Mouse (Mus musculus) left cerebral cortex, adult 9 months (tissue): ENCODE measurements around the gene Hoxd8.

ENCODE experiments used
- DNase-seq, 2 experiments: peaks; one replicate each; pipeline ENCODE4 v3.0.0; 2022; ENCODE audit warnings: low spot score in 2 of 2

Hoxd8 gene

DNA sequence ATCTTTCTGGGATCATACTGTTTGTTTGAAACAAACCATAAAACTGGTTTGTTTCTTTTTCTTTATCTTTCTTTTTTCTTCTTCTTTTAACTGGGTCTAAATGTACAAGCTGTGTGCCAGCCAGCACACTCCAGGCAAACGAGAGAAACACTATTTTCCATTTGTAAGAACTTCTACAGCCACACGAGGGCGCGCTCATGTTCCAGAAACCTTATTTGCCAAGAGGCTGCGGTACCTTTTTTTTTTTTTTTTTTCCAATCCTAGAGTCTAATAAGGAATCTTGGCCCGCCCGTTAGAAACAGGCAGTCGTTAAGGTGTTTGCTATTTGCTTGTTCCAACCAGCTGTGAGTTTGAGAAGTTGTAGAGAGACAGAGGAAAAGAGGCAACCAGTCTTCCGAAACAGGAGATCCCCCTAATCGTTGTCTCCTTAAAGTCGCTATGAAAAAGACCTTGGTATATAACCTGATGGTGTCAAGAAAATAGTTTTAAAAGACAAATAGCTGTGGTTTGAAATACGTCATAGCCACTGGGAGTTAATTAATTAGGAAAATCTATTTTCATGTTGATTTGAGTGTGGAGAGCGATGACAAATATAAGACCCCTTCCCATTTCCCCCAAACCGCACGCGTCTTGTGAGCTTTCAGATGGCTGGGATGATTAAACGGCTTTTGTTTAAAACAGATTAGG lies 18.0 kb upstream of the Hoxd8 start:
- peak in 1 of 2 experiments; percentile 58 for DNase-seq

- DNase-seq, result no peak
Observed at GRCm38 (mm10) chr2:74686988-74687697, 17.3 kb upstream of the Hoxd8 start.

DNA sequence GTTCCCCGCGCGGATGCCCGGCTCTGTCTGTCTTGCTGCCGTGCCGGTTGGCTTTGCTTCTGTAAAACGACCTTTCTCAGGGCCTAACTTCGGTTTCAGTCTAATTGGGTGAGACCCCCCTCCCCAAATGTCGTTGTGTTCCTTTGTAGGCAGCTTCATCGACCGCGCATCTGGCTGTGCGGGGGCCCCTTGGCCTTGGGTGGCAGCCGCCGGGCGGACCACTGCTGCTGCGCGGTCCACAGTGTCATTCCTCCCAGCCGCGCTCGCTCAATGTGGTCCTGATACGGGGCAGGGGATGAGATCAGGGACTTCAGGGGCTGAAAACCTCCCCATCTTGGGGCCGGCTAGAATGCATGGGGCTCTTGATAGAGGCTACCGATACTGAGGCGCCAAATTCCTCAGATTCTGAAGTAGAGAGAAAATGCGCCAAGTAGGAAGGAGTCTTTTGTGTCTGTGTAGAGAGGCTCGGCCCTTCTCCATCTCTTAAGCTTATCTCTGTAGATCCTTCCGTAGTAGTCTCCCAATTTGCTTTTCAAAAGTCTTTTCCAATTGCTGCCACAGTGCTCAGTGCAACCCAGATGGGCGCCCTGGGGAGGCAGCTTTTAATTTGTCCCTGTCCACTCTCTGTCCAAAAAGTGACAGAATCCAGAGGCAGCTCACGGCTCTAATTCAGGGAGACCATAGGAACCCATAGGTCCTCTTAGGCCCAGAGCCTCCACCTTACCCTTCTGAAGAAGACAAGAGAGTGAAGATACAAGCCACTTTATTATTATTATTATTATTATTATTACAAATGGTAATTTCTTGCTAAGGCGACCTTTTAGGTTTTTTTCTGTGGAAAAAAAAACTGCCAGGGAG lies 16.5 kb upstream of the Hoxd8 start:
- DNase-seq, result no peak

- DNase-seq, result no peak
Observed at GRCm38 (mm10) chr2:74688795-74689573, 15.4 kb upstream of the Hoxd8 start.

DNA sequence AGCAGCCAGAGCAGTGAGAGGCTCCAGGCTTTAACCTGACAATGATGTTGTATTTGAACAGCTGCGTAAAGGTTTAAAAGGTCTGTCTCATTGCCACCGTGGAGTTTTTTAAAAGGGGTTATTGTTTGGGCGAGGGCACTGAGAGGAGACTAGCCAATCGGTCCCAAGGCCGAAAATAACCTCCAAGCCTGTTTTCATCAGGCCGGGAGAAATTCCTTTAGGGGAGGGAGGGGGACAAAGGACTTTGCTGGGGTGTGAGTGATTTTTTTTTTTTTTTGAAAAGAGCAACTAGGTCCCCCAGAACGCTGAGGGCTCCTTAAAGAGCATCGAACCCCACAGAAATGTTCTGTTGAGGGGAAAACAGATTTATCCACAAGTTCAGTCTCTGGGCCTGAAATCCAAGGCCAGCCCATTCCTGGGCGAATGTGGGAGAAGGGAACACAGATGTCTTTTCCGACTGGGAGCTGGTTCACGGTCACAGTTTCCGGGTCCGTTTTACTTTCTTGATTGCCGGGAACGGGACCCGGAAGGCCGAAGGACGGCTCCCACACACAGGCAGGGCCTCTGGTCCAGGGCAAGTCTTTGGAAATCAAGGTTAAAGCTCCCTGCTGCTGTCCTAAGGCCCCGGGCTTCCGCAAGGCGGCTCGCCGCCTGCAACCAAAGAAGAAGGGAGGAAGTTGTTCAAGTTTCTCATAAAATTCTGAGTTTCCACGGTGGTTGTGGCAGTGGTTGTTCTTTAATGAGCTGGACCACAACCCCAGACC lies 14.7 kb upstream of the Hoxd8 start:
- no peak for DNase-seq

DNA sequence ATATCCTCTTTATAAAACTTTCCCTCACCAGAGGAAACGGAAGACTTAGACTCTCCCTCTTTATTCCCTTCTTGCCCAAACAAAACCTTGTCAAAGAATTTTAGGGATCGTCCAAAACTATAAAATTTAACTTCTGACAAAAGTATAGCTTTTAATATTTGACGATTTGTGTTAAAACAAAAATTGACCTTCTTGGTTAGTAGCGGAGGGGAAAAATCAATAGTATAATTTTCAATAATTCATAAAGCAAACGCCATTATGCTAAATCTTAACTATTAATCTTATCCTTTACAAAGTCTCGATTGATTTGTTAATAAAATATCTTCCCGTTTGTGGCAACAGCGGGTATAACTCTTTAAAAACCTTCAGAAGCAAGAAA lies 14.1 kb upstream of the Hoxd8 start:
- no peak for DNase-seq

DNA sequence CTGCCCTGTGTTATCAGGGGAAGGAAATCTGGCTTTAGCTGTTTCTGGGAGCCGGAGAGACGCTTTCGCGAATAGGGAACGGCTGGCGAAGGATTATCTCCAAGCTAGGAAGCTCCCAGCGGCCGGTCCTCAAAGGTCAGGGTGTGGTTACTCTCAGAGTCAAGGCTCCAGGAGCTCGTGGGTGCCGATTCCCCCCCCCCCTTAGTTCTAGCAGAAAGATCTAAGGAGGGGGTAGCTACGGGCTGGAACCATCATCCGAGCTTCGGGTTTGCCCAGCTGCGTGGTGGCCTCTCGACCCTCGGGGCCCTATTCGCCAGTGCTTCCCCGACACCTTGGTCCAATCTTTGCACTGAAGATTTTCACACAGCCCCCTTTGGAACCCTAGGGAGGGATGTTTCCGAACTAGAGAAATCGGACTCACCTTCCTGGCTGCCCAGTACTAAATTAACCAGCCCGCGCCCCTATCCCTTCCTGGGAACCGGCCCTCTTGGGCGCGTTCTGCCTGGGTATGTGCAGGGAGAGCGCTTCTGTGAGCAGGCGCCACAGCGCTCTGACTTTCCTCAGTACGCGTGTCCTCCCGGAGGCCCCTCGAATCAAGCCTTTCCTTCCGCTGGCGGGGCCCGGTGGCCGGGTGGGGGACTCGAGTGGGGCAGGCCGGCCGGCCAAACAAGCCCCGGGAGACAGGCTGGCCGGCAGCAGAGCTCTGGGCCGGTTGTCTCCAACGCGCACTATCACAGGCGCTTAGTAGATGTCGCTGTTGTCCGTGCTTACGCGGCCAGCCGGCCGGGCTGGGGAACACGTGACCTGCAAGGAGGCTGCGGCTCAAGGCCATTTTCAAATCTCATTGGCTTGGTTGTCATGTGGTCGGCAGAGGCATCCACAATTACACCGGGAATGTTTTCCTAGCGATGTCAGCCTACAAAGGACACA lies 13.1 kb upstream of the Hoxd8 start, which contains the start of gene Hoxd10:
TSS of gene Hoxd10 (plus strand) at position 903 of the 930 bp plus-strand sequence.
- DNase-seq, result no peak

DNA sequence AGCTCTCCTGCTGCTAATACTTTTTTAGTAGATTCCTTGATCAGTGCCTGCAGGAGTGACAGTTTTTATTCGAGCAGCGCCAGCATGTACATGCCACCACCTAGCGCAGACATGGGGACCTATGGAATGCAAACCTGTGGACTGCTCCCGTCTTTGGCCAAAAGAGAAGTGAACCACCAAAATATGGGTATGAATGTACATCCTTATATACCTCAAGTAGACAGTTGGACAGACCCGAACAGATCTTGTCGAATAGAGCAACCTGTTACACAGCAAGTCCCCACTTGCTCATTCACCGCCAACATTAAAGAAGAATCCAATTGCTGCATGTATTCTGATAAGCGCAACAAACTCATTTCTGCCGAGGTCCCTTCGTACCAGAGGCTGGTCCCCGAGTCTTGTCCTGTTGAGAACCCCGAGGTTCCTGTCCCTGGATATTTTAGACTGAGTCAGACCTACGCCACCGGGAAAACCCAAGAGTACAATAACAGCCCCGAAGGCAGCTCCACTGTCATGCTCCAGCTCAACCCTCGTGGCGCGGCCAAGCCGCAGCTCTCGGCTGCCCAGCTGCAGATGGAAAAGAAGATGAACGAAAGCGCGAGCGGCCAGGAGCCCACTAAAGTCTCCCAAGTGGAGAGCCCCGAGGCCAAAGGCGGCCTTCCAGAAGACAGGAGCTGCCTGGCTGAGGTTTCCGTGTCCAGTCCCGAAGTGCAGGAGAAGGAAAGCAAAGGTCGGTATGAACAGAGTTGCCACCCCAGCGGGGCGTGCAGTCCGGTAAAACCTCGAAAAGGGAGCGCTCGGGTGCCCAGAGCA lies 12.2 kb upstream of the Hoxd8 start:
- DNase-seq, result no peak

- DNase-seq, result no peak
Observed at GRCm38 (mm10) chr2:74692808-74693431, 11.5 kb upstream of the Hoxd8 start.

- no peak for DNase-seq
Observed at GRCm38 (mm10) chr2:74693432-74693827, 11.0 kb upstream of the Hoxd8 start.

- no peak for DNase-seq
Observed at GRCm38 (mm10) chr2:74694066-74694465, 10.3 kb upstream of the Hoxd8 start.

DNA sequence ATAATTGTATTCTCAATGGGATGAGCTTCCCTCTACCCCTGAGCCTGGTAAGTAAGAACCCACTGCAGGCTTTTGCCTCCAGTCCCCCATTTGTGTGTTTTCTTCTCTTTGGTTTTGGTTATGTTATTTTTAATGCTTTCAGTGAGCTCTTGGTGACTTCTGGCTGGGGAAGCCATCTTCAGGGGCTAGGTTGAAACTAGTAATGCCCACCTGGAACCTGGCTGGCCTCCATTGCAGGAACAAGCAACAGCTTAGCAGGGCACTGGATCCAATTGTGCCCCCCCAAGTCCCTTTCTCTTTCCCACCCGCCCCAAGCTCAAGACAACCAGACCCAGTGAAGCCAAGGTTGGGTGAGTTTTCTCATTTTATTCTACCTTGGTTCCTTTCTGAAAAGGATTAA lies 9.0 kb upstream of the Hoxd8 start:
- DNase-seq, result no peak

- DNase-seq, result no peak
Observed at GRCm38 (mm10) chr2:74695813-74696430, 8.5 kb upstream of the Hoxd8 start.

DNA sequence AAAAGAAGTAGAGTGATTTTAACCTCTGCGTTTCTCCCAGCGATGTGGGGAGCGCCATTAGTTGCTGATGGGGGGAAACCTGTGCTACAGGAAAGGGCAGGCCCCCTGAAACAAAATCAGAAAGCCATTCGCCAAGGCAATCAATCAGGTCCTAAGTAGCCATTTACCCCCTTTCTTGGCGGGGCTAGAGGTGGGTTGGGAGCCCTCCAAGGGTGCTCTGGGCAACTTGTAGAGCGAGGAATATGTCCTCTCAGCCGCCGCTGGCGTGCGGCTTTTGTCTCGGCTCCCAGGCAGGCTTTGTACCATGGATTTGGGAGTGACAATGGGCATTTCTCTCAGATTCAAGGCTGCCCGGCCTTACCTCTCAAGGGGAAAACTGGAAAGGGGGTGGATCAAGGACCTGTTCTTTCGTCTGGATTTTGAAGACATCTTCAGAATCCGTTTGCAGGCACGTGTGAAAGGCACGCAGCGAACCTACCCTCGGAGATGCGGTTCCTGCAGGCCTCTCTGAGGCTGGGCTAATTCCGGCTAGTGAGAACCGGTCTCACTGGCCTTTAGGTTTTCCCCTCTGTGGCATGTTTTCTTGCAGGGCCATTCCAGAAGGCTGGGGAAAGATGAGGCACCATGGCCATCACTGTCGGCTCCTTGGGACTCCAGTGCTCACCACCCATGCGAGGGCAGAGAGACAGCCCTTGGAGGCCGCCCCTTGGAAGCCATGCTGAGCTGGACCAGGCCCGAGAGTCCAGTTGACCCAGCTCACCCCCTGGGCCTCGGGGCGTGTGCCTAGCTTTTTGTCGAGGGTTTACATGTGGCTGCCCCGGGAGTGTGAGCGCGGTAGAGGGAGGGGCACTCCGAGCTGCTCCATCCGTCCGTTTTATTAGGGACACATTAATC lies 7.7 kb upstream of the Hoxd8 start:
- DNase-seq, result no peak

DNA sequence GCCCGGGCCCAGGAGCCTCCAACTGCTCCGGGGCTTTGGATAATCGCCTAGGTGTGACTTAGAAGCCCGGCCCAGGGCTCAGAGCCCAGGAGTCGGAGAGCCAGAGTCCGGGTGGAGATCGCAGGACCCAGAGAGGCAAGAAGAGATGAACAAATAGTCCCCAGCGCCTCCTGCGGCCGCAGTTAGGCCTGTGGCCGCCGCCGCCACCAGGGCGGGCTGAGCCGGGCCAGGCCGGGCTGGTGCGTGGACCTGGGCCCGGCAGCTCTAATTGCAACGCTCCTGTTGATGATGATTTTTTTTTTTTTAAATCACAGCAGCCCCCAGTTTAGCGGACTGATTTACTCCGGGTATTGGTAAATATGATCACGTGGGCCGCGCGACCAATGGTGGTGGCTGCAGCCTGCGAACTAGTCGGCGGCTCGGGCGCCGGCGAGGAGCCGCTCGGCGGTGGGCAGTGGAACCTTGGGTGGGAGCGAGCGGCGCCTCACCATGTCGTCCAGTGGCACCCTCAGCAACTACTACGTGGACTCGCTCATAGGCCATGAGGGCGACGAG lies 6.8 kb upstream of the Hoxd8 start, which contains the start of gene Hoxd9:
TSS of gene Hoxd9 (plus strand) at position 161 of the 555 bp plus-strand sequence.
- DNase-seq, result no peak

DNA sequence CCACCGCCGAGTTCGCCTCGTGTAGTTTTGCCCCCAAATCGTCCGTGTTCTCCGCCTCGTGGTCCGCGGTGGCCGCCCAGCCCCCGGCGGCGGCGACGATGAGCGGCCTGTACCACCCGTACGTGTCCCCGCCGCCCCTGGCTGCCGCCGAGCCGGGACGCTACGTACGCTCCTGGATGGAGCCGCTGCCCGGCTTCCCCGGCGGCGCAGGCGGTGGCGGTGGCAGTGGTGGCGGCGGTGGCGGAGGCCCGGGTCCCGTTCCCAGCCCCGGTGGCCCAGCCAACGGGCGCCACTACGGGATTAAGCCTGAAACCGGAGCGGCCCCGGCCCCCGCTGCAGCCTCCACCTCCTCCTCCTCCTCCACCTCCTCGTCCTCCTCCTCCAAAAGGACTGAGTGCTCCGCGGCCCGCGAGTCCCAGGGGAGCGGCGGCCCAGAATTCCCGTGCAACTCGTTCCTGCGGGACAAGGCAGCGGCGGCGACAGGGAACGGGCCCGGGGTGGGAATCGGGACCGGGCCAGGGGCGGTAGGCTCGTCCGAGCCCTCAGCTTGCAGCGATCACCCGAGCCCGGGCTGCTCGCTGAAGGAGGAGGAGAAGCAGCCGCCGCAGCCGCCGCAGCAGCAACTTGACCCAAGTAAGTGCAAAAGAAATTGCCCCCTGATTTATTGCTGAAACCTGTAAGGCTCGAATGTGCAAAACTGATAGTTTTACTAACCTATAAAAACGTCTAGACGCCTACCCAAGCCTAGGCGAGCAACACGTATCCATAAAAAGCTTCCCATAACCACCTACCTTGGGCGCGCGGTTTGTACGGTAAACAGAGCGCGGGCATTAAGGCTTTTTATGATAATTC lies 6.0 kb upstream of the Hoxd8 start:
- DNase-seq, result no peak
